Mouse (Mus musculus) forebrain, embryonic 14.5 days (tissue): ENCODE measurements at regions not wholly inside any gene's neighbourhood (a gene's known extent, or its start where the extent isn't known, plus 50 kb on each side); places are given as distances from the start of the nearest gene placed in this dataset.

Experiments
- ATAC-seq: fragments of 200-750 bp; cut with Nextera tagmentation; 2 replicates; pipeline ENCODE4 v1.8.0; 2017; ENCODE audit warnings: mild to moderate bottlenecking, moderate library complexity
- DNase-seq: peaks from one replicate; pipeline ENCODE4 v3.0.0-alpha.2; 2015; ENCODE audit warnings: low spot score
- H3K27ac ChIP-seq: fragments of 300-500 bp; sonication (generic); 2 replicates; pipeline ENCODE4 v1.5.1; 2014; ENCODE audit warnings: low read depth, mild to moderate bottlenecking, control low read depth, low read length, moderate library complexity
- H3K27me3 ChIP-seq: fragments of 300-500 bp; sonication (generic); replicated peaks from 2 replicates; pipeline ENCODE4 v1.6.1; 2014; ENCODE audit warnings: low read length, control low read depth, mixed read lengths; ENCODE audit not compliant: control insufficient read depth, insufficient read depth
- H3K36me3 ChIP-seq: fragments of 300-500 bp; sonication (generic); 2 replicates; pipeline ENCODE4 v1.6.1; 2014; ENCODE audit warnings: low read length, control low read depth; ENCODE audit not compliant: control insufficient read depth, insufficient read depth
- H3K4me1 ChIP-seq: fragments of 300-500 bp; sonication (generic); 2 replicates; pipeline ENCODE4 v1.6.1; 2014; ENCODE audit warnings: antibody characterized with exemption, low read length, control low read depth; ENCODE audit not compliant: control insufficient read depth, insufficient read depth
- H3K4me2 ChIP-seq: fragments of 300-500 bp; sonication (generic); 2 replicates; pipeline ENCODE4 v1.6.1; 2014; ENCODE audit warnings: mild to moderate bottlenecking, control low read depth, low read length
- H3K4me3 ChIP-seq: fragments of 300-500 bp; sonication (generic); 2 replicates; pipeline ENCODE4 v1.5.1; 2014; ENCODE audit warnings: low read depth, low read length, control low read depth
- H3K9ac ChIP-seq: fragments of 300-500 bp; sonication (generic); 2 replicates; pipeline ENCODE4 v1.6.1; 2014; ENCODE audit warnings: mild to moderate bottlenecking, low read length, control low read depth, moderate library complexity
- H3K9me3 ChIP-seq: fragments of 300-500 bp; sonication (generic); replicated peaks from 2 replicates; pipeline ENCODE4 v1.6.1; 2016; ENCODE audit warnings: low read length, control low read depth, mixed read lengths; ENCODE audit not compliant: control insufficient read depth
- WGBS: fragments of 180-500 bp; shearing (Covaris S2); extraction: QIAGEN DNeasy Blood & Tissue Kit; methylation state at CpG from one replicate; pipeline ENCODE4 v1.1.7; 2014; 5-methylcytosine and 5-hydroxymethylcytosine counted together

- no peak overlapping the region for H3K9ac ChIP-seq
- DNase-seq (no peak), ATAC-seq (no peak)
- H3K4me3 ChIP-seq, result no peak overlapping the region
- no peaks in the 10 kb centered on the region for H3K9me3 ChIP-seq
- H3K36me3 ChIP-seq, result no peaks in the 10 kb centered on the region
- no peak overlapping the region for H3K27ac ChIP-seq
- H3K4me1 ChIP-seq, result no peaks in the 10 kb centered on the region
- H3K4me2 ChIP-seq, result no peak overlapping the region
- WGBS, result 60% methylated on average over 11 of the region's 11 CpGs
- H3K27me3 ChIP-seq, result no peaks in the 10 kb centered on the region
Measured at GRCm38 (mm10) chr7:110701681-110702413, 66.2 kb upstream of the Ampd3 start.

GRCm38 (mm10) chr7:110702414-110702783 is 65.6 kb upstream of the Ampd3 start:
- ATAC-seq, result no peak
- Histone ChIP-seq H3K36me3 (no peaks in the 10 kb centered on the region), H3K4me2 (no peak overlapping the region), H3K4me1 (no peaks in the 10 kb centered on the region), H3K27me3 (no peaks in the 10 kb centered on the region), H3K9ac (no peak overlapping the region), H3K4me3 (no peak overlapping the region), H3K27ac (no peak overlapping the region), H3K9me3 (no peaks in the 10 kb centered on the region)
- no peak for DNase-seq
- 67% methylated on average over 6 of the region's 6 CpGs for WGBS

GRCm38 (mm10) chr7:110705311-110706000 is 62.5 kb upstream of the Ampd3 start:
- no peak overlapping the region for H3K4me2 ChIP-seq
- H3K4me1 ChIP-seq, result no peaks in the 10 kb centered on the region
- no peaks in the 10 kb centered on the region for H3K27me3 ChIP-seq
- WGBS, result 90% methylated on average over 6 of the region's 6 CpGs
- DNase-seq (no peak), ATAC-seq (no peak)
- H3K36me3 ChIP-seq, result no peaks in the 10 kb centered on the region
- H3K9me3 ChIP-seq, result no peaks in the 10 kb centered on the region
- no peak overlapping the region for H3K4me3 ChIP-seq
- H3K27ac ChIP-seq, result no peak overlapping the region
- no peak overlapping the region for H3K9ac ChIP-seq

GRCm38 (mm10) chr7:110706001-110706695 is 61.9 kb upstream of the Ampd3 start:
- Histone ChIP-seq H3K27ac (no peak overlapping the region), H3K4me2 (no peak overlapping the region), H3K4me1 (no peaks in the 10 kb centered on the region), H3K9me3 (no peaks in the 10 kb centered on the region; the same call in 1 of the 2 replicates), H3K9ac (no peak overlapping the region), H3K4me3 (no peak overlapping the region), H3K27me3 (no peaks in the 10 kb centered on the region), H3K36me3 (no peaks in the 10 kb centered on the region)
- DNase-seq (no peak), ATAC-seq (no peak)
- 85% methylated on average over 10 of the region's 10 CpGs for WGBS

- ATAC-seq (no peak), DNase-seq (peak; percentile 13)
- H3K4me1 ChIP-seq, result no peaks in the 10 kb centered on the region
Measured at GRCm38 (mm10) chr7:110706696-110707087, 61.3 kb upstream of the Ampd3 start.

GRCm38 (mm10) chr7:110708116-110708515 is 59.9 kb upstream of the Ampd3 start:
- Histone ChIP-seq H3K27me3 (no peaks in the 10 kb centered on the region), H3K9ac (no peak overlapping the region), H3K4me2 (no peak overlapping the region), H3K27ac (no peak overlapping the region), H3K4me3 (no peak overlapping the region), H3K4me1 (no peaks in the 10 kb centered on the region), H3K36me3 (no peaks in the 10 kb centered on the region), H3K9me3 (no peaks in the 10 kb centered on the region; the same call in 1 of the 2 replicates)
- ATAC-seq (no peak), DNase-seq (no peak)
- WGBS, result 87% methylated on average over 9 of the region's 9 CpGs

More at GRCm38 (mm10) chr7:110706696-110707087, 61.3 kb upstream of the Ampd3 start:
- no peaks in the 10 kb centered on the region for H3K27me3 ChIP-seq
- no peaks in the 10 kb centered on the region; the same call in 1 of the 2 replicates for H3K9me3 ChIP-seq
- H3K9ac ChIP-seq, result no peak overlapping the region
- H3K4me2 ChIP-seq, result no peak overlapping the region
- WGBS, result 37% methylated on average over 10 of the region's 10 CpGs
- H3K36me3 ChIP-seq, result no peaks in the 10 kb centered on the region
- H3K4me3 ChIP-seq, result no peak overlapping the region
- H3K27ac ChIP-seq, result no peak overlapping the region

- H3K4me2 ChIP-seq, result no peak overlapping the region
- H3K27ac ChIP-seq, result no peak overlapping the region
- no peaks in the 10 kb centered on the region for H3K27me3 ChIP-seq
- DNase-seq (no peak), ATAC-seq (no peak)
- no peaks in the 10 kb centered on the region for H3K4me1 ChIP-seq
- H3K36me3 ChIP-seq, result no peaks in the 10 kb centered on the region
- WGBS, result 94% methylated on average over 3 of the region's 3 CpGs
- H3K4me3 ChIP-seq, result no peak overlapping the region
- no peaks in the 10 kb centered on the region; the same call in 1 of the 2 replicates for H3K9me3 ChIP-seq
- H3K9ac ChIP-seq, result no peak overlapping the region
Measured at GRCm38 (mm10) chr7:110708781-110709180, 59.2 kb upstream of the Ampd3 start.

- ATAC-seq (no peak), DNase-seq (no peak)
- no peak overlapping the region for H3K4me3 ChIP-seq
- H3K4me1 ChIP-seq, result no peaks in the 10 kb centered on the region
- 91% methylated on average over 6 of the region's 6 CpGs for WGBS
- H3K27ac ChIP-seq, result no peak overlapping the region
- no peak overlapping the region for H3K4me2 ChIP-seq
- no peaks in the 10 kb centered on the region for H3K27me3 ChIP-seq
- H3K36me3 ChIP-seq, result no peaks in the 10 kb centered on the region
- no peaks in the 10 kb centered on the region; the same call in 1 of the 2 replicates for H3K9me3 ChIP-seq
- H3K9ac ChIP-seq, result no peak overlapping the region
Measured at GRCm38 (mm10) chr7:110709606-110710005, 58.4 kb upstream of the Ampd3 start.
